Mouse (Mus musculus): ENCODE results near the gene Tat.

- no peak for TF ChIP-seq CTCF (IDR thresholded peaks at IDR 0.05)
- TF ChIP-seq EP300 (IDR thresholded peaks at IDR 0.05): no peak
Observed at GRCm38 (mm10) chr8:110040509-110040908, 50.3 kb downstream of the Tat start.
